Mouse (Mus musculus) heart, postnatal 14 days (tissue): ENCODE results near the gene Paqr6. TPM values are rescaled to one million over a fixed set of nuclear protein-coding genes. Genes with fewer than 3 reads are reported as not detected.

Source experiments
- DNase-seq, 2 experiments: peaks; one replicate each; pipeline ENCODE4 v3.0.0; 2021 to 2022
- intact Hi-C: fragments of 180-260 bp; cut with DNase I; formaldehyde crosslinking; loops from one replicate; pipeline ENCODE4 v1.15.1; 2025
- total RNA-seq, 2 experiments: library from RNA; stranded (reverse); gene quantifications; 2 replicates each; pipeline ENCODE4 v1.2.3; 2021

The Paqr6 gene
- total RNA-seq, 2 experiments from 2014 or later: 0.22 to 0.67 TPM

DNA sequence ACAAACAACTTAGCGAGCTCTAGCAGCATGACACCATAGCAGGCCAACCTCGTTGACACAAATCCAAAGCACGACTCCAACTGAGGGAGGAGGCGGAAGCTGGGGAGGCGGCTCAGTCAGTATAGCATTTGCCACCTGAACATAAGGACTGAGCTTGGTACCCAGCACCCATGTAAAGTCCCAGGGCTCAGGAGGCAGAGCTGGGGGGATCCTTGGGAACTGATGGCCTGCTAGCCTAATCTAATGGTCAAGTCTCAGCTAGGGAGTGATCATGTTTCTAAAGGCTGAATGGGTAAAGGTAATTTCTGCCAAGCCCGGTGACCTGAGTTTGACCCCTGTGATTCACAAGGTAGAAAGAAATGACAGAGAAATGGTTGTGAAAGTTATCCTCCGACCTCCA is 43.1 kb downstream of the Paqr6 start:
- intact Hi-C loops: loop anchor here (1.0 to 2.0 kb wide), 3 partner anchors 56 to 115 kb away; no protein-coding TSS in a partner anchor
- DNase-seq: no peak

DNA sequence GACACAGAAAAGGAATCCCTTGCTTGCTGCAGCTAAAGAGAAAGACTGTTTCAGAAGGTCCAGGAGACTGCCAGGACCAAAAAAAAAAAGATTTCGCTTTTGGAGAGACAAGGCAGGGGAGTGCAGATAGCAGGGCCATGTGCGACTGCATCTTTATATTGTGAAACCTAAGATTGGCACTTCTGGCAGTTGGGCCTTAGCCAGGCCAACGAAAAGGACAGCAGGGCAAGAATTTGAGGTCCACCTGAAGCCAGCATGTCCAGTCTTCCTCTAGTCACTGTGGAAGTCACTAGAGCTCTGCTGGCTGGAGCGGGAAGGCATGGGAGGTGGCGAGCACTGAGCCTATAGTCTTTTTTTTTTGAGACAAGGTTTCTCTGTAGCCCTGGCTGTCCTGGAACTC is 44.6 kb downstream of the Paqr6 start:
- intact Hi-C loops: no loop called here
- no peak for DNase-seq

DNA sequence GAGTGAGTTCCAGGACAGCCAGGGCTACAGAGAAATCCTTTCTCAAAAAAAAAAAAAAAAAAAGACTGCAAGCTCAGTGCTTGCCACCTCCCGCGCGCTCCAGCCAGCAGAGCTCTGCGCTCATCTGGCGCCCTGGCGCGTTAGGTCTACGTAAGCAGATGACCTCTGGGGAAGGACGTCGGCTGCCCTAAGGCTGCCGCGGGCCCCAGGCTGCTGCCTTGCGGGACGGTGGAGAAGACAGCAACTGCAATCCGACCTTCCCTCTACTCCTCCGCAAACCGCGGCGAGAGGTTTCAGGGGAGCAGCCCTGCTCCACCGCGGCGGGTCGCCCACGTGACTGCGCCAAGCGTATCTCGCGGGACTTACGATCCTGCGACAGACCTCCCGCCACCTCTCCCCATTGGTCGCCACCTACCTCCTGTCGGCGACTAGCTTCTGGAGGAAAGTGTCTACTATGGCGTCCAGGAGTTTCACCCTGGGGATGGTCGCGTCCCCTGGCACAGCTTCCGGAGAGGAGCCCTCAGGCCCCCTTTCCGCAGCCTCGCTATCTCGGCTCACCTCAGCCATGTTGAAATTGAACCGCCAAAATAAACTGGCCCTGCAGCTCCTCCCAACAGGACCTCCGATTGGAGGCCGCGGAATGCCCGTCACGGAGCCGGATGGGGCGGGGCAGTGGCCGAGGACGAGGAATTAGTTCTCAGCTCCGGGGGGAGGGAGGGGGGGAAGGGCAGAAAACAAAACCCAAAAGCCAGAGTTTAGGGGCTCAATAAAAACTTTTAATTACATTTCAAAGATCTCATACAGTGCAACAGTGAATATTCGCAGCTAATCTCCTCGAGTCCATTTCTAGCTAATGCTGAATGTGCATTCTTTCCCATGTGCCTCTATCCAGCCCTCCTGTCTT is 45.6 kb downstream of the Paqr6 start, which contains the start of gene Pmf1:
TSS of gene Pmf1 (minus strand) at position 591 of the 904 bp plus-strand sequence.
- intact Hi-C loops: no loop called here

DNA sequence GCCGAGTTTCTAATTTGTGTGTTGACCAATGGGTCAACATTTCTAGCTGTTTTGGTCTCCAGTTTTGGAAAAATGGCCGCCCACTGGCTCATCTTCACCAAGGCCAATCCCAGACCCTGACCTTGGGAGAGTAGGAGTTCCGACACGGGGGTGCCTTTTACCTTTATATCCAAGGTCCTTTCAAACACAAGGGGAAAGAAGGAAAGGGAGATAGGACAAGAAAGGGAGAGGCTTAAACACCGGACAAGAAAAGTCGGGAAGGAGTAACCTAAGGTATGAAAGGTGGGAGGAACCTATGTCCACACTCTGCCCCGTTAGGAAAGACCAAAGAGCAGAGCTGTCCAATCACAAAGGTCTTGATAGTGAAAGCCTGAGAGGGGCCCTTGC is 46.3 kb downstream of the Paqr6 start:
- peak in 1 of 2 experiments; percentile 30 for DNase-seq
- intact Hi-C loops: no loop called here

More for the DNA sequence above, 45.6 kb downstream of the Paqr6 start, which contains the start of gene Pmf1:
- peak; percentile 93 to 94 for DNase-seq

DNA sequence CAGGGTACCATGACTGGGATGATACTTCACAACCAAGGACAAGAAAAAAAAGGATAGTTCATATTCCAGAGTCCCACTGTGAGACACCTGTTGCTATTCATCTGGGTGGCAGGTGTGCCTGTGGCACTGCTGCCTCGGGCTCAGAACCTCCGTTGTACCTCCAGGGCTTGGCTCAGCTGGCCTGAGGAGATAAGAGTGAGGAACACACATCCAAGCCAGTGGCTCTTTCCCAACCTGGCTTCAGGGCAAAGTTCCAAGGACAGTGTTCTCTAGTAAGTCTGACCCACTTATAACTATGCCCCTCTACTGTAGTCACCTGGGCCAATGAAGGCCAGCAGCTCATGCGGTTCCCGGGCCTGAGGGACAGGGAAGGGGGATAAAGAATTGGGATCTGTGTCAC is 47.3 kb downstream of the Paqr6 start:
- DNase-seq: peak; percentile 17 to 30
- intact Hi-C loops: no loop called here

DNA sequence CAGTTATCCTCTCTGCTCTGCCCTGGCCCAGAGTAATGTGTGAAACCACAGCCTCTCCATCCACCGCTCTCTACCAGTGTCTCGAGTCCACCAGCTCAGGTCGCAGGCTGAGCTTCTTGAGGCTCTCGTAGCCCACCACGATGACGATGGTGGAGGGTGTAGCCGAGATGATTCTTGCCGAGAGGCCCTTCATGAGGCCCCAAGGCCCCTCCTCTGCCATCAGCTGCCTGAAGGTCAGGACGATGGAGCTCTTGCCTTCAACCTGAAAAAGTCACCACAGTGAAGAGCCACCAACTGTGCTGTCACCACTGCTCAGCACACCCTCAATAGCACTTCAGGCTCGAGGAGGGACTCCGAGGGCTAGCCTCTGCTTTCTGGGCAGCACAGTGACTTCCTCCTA is 48.3 kb downstream of the Paqr6 start:
- no peak for DNase-seq
- intact Hi-C loops: no loop called here

DNA sequence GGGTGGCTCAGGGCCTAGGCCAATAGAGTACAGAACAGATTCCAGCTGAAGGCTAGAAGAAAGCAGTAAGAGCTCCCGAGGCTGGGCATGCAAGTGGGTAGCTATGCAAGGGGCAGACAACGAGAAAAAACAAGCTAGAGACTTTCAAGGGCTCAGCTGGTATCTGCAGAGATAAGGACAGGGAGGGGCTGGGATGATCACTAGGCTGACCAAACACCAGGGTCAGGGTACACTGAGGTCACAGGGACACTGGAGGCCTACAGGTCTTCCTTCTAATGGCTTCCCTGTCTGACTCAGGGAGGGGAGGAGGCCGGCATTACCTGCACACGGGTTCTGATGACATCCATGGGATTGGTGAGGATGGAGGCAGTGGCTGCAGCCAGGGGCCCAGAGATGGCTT is 51.3 kb downstream of the Paqr6 start:
- intact Hi-C loops: no loop called here
- no peak for DNase-seq

DNA sequence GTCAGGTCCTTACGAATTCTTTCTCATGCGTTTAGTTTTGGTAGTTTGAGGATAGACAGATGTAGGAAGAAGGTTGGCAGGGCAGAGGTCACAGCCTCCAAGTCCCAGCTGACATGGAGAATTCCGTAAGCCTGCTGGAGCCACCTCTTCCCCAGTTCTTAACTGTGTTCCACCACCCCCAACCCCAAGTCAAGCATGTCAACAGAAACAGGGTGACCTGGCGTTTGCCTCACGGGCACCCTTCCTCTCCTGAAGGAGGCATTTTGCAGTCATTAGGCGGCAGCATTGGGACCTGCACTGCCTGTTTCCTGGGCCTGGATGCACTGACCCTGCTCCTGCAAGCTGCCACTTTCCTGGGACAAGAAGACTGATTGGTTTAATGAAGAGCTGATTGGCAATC is 53.6 kb downstream of the Paqr6 start:
- no peak for DNase-seq
- intact Hi-C loops: no loop called here

Other genes with a start within 250 kb of the Paqr6 start
- 100 to 1,000 TPM; 128 to 130 TPM for gene Mef2d, start 222.2 kb upstream of the Paqr6 start, total RNA-seq
- gene Rhbg, start 109.9 kb upstream of the Paqr6 start, total RNA-seq: not detected
- under 1 TPM in 1 of 2 experiments, not detected in 1; 0.24 TPM for gene Gm38392, start 77.4 kb upstream of the Paqr6 start, total RNA-seq
- 1 to 10 TPM; 4.2 to 4.3 TPM for gene Tsacc, start 67.6 kb upstream of the Paqr6 start, total RNA-seq
- gene Cct3, start 67.5 kb upstream of the Paqr6 start, total RNA-seq: 100 to 1,000 TPM; 165 to 187 TPM
- 10 to 100 TPM; 90.8 to 98.8 TPM for gene Glmp, start 39.6 kb upstream of the Paqr6 start, total RNA-seq
- 1 to 10 TPM; 1.6 TPM for gene Tmem79, start 28.4 kb upstream of the Paqr6 start, total RNA-seq
- gene Smg5, start 28.3 kb upstream of the Paqr6 start, total RNA-seq: 10 to 100 TPM; 41.5 to 44.3 TPM
- gene Bglap3, start 8.2 kb downstream of the Paqr6 start, total RNA-seq: not detected
- gene Bglap2, start 14.1 kb downstream of the Paqr6 start, total RNA-seq: not detected
- gene Bglap, start 19.9 kb downstream of the Paqr6 start, total RNA-seq: not detected
- 10 to 100 TPM; 23.9 to 25.0 TPM for gene Pmf1, start 45.7 kb downstream of the Paqr6 start, total RNA-seq
- 10 to 100 TPM; 13.1 to 14.2 TPM for gene Slc25a44, start 60.6 kb downstream of the Paqr6 start, total RNA-seq
- 1 to 10 TPM; 2.3 to 2.6 TPM for gene Sema4a, start 96.6 kb downstream of the Paqr6 start, total RNA-seq
- gene Lmna, start 145.4 kb downstream of the Paqr6 start, total RNA-seq: 100 to 1,000 TPM; 128 TPM
- gene Mex3a, start 167.8 kb downstream of the Paqr6 start, total RNA-seq: 1 to 10 TPM in 1 of 2 experiments, under 1 TPM in 1; 0.81 to 2.0 TPM
- gene Rab25, start 183.7 kb downstream of the Paqr6 start, total RNA-seq: under 1 TPM in 1 of 2 experiments, not detected in 1; 0.33 TPM
- 10 to 100 TPM; 77.7 TPM for gene Lamtor2, start 188.5 kb downstream of the Paqr6 start, total RNA-seq
- gene Ubqln4, start 189.2 kb downstream of the Paqr6 start, total RNA-seq: 10 to 100 TPM; 55.4 to 60.0 TPM
- gene Ssr2, start 211.3 kb downstream of the Paqr6 start, total RNA-seq: 100 to 1,000 TPM in 1 of 2 experiments, 10 to 100 TPM in 1; 95.9 to 108 TPM
- gene Arhgef2, start 241.4 kb downstream of the Paqr6 start, total RNA-seq: 10 to 100 TPM; 71.1 to 71.5 TPM